Mouse (Mus musculus): ENCODE data around the gene Cbx4.

Gene Cbx4

DNA sequence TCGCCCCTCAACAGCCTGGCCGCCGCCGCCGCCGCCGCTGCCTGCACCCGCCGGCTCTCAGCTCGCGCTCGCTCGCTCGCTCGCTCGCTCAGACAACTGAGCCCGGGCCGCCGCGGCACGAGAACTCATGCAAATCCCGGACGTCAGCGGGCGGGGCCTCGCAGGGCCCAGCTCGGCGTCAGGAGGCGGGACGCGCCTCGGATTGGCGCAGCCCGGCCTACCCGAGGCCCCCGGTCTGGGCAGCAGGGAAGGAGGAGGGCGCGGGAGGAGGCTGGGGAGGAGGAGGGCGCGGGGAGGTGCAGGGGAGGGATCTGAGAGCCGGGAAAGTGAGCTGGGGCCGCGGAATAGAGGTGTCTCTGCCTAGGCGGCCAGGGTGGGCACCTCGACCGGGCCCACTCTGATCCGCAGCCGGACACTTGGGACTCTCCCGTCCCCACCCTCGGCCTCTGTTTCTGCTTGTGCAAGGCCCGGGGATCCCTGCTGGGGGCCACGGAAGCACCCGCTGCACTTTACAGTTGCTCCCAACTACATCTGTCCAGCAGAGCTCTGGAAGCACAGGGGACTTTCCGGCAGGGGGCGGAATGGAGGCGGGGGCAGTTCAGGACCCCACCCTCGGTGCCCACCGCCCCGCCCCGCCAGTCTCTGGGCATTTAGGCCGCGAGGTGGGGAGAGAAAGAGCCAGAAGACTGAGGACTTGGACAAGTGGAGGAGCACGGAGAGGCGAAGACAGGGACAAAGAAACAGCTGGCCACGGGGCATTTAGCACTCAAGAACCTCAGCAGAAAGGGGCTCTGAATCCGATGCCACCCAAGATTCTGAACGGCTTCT lies at the start of gene Cbx4:
TSS of gene Cbx4 (minus strand) at position 78 of the 828 bp plus-strand sequence.
- peak; percentile 98 for DNase-seq (ENCODE audit: extremely low read depth, insufficient read length, low spot score)

DNA sequence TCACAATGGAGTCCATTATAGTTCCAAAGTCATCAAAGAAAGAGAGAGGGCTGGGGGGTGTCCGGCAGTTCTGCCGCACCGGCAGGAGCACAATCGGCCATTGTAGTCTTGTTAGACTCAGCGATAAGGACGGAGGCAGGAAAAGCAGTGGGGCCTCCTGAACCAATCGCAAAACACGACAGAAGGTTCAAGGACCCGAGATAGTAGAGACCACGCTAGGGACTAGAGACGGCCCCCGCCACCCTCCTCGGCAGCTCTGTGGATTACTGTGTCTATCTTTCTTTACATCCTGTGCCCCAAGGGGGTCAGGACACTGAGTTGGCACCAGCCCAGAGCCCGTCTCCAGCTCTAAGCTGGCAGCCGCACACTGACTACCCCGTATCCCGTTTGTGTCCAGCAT lies 48.6 kb upstream of the Cbx4 start:
- DNase-seq (ENCODE audit: extremely low read depth, insufficient read length, low spot score), result no peak

DNA sequence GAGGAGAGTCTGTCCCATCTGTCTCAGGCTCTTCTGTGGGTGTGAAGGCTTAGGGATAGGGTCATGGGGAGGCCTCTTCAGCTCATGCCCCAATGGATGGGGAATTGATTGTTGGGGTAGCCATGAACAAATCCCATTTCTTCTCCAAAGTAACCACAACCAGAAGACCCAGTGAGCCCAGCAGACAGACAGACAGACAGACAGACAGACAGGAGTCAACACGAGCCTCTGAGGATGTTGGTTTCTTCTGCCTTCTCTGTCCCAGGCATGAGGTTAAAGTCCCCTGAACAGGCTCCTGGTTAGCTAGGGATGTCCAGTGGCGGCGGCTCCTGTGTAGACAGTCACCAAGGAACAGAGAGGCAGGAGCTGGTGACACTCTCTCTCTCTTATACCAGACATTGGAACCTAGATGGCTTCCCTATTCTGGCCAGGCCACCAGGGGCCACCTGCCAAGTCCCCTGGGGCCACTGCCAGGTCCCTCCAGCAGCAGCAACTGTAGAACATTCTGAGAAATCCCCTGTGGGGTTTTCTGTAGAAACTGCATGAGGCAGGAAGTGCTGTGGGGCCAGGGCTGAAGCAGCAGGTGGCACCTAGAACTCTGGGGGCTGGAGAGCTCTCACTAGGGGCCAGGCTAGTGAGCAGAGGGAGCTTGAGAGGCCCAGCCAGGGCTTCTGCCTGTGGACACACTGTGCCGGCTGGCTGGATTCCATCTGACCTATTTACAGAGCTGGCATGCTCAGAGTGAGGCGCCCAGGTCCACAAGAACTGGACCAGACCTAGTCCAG lies 47.6 kb upstream of the Cbx4 start:
- DNase-seq (ENCODE audit: extremely low read depth, insufficient read length, low spot score), result peak; percentile 52

DNA sequence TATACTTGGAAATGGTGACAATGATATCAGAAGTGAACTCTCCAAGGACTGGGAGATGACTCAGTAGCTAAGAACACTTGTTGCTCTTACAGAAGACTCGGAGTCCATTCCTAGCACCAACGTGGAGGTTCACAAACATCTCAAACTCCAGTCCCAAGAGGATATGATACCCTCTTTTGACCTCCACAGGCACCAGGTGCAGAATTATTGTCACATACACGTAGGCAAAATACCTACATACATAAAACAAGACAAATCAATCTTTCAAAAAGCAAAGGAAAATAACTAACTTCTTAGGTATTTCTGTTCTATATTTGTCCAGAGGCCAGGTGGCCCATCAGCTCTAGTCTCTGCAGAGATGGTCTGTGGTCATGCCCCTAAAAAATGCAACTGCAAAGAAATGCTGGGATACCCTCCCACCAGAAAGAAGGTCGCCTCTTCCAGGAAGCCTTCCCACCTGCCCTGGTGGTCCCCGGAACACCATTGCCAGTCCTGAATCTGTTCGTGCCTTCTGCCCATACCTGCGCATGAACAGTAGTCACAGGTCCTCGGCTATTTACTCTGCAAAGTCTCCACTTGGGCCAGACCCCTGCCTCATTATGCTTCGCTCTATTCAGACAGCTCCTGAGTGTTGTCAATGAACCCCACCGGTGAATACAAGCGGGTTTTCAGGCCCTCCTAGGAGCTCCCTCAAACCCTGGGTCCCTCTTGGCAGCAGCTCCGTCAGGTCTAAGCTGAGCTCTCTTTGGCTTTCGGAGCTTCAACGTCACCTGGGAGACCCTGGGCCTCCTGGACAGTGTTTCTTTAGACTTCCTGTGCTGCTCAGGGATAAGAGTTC lies 46.4 kb upstream of the Cbx4 start:
- no peak for DNase-seq (ENCODE audit: extremely low read depth, insufficient read length, low spot score)

DNA sequence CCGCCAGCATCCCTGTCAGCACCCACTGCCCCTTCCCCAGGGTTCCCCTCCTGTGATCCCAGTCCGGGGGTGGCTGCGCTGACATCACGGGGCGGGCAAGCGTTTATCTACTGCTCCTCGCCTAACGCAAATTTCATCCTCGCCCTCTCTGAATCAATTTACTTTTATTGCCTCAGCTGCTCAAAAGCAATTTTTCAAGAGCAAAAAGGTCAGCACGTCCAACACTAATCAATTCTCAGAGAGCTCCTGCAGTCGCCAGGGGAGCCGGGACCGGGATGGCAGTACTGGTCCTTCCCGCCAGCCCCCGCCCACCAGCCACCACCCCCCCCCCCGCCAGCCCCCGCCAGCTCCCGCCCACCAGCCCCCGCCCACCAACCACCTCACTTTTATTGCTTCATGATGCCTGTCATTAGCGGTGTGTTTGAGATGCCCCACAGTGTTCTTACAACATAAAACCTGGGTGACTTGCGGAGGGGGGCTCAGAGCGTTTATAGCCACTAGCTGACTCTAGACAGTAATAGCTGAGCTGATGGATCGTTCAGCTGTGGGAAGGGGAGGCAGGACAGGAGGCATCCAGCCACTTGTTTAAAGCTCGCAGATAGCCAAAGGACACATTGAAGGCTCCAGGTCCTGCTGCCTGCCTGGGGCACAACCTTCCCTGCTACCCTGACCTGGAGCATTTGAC lies 44.2 kb upstream of the Cbx4 start:
- no peak for DNase-seq (ENCODE audit: extremely low read depth, insufficient read length, low spot score)

DNA sequence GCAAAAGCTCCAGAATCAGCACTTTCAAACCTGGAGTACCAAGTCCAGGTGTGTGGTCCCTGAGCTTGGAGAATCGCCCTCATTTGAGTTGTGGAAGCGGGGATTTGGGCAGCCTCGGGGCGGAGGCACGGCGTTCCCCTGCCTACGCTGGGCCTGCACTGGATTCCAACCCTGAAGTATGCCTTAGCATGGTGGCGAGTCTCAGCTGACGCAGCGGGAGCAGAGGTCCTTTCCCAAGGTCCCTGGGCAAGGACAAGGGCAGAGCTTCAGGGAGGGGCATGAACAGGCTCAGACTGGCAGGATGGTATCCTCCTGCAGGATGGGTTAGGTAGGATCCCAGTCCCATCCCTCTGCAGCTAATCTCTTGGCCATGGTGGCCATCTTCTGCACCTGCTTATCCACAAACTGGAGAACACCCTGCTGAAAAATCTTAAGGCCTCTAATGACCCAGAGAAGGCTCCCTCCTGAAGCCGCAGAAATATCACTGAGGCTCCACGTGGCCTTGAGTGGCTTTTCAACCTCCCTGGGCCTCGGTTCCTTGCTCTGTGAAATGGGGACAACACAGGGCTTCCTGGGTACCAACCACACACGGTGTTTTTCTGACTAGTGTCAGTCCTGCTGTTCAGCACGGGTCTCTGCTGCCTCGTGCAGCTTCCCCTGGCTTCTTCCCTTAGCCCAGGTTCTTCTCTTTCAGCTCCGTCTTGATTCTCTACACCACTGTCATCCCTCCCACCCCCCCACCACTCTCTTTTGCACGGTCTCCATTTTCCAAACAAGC lies 43.4 kb upstream of the Cbx4 start:
- DNase-seq (ENCODE audit: extremely low read depth, insufficient read length, low spot score), result no peak

DNA sequence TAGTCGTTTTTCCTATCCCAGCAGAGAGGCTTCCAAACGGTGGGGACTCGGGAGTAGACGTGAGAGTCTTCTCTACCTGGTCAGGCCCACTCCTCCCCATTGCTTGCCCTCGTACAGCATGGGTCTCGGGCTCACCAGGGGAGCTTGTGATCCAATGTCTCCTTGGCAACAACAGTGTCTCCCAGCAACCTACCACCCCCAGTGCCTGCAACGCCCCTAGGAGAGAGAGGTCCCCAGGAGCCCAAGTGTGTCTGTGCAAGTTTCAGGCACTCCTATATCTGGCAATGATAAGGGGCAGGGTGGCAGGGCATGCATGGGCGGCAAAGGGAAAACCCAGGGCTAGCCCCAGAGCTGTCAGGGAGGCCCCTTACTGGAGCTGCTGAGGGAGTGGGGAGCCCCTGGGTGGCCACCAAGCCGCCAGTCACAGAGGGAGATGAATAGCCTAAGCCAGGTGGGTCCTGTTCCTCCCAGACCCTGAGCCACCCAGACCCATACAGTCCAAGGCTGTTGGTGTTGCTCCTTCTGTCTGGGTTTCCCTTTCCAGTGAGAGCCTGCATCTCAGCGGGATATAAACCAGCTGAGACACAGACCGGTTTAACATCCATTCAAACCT lies 42.8 kb upstream of the Cbx4 start:
- no peak for DNase-seq (ENCODE audit: extremely low read depth, insufficient read length, low spot score)

DNA sequence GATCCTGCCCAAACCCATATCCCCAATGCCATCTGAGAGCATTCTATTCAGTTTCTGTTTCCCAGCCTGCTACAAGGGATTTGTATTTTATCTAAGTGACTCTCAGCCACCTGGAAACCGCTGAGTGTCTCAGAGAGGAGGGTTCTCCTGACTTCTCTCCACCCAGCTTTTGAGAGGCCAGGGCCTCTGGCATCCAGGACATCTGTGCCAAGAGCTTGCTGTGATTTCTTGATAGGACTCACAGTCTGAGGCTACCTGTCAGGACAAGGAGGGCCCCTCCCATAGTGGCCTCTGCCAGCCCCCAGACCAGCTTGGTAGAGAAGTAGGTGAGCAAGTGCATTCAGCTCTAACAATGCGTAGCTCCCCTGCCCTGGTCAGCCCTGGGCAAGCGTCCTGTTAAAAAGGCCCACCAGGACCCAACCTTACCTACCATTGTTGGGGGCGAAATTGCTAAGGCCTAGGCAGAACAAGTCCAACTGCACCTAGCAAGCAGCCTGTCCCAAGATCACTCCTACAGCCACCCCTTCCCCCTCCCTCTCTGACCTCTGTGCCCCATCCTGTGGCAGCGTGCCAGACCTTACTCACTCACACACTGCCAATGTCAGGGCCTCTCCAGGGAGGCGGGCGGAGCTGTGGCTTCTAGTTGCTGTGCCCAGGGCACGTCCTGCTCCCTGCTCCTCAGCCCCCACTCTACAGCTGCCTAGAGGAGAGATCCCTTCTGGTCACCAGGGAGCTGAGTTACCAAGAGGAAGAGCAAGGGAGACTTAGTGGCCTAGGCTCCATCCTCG lies 41.9 kb upstream of the Cbx4 start:
- peak; percentile 81 for DNase-seq (ENCODE audit: extremely low read depth, insufficient read length, low spot score)

DNA sequence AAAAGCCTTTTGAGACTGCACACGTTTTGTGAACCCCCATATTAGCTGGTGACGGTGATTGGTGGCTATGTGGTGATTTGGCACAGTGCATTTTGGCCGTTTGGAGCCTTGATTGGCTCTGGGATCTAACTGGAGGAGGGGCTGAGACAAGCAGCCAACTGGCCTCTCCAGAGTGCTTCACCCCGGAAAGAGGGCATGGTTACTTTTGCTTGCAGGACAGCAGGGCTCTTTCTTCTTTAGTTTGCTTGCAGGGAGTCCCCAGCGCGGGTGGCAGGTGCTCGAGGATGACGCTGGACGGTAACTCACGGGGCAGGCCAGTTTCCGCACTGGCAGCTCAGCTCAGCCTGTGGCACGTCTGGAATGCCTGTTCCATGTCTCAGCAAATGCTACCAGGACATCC lies 41.1 kb upstream of the Cbx4 start:
- peak; percentile 75 for DNase-seq (ENCODE audit: extremely low read depth, insufficient read length, low spot score)

DNA sequence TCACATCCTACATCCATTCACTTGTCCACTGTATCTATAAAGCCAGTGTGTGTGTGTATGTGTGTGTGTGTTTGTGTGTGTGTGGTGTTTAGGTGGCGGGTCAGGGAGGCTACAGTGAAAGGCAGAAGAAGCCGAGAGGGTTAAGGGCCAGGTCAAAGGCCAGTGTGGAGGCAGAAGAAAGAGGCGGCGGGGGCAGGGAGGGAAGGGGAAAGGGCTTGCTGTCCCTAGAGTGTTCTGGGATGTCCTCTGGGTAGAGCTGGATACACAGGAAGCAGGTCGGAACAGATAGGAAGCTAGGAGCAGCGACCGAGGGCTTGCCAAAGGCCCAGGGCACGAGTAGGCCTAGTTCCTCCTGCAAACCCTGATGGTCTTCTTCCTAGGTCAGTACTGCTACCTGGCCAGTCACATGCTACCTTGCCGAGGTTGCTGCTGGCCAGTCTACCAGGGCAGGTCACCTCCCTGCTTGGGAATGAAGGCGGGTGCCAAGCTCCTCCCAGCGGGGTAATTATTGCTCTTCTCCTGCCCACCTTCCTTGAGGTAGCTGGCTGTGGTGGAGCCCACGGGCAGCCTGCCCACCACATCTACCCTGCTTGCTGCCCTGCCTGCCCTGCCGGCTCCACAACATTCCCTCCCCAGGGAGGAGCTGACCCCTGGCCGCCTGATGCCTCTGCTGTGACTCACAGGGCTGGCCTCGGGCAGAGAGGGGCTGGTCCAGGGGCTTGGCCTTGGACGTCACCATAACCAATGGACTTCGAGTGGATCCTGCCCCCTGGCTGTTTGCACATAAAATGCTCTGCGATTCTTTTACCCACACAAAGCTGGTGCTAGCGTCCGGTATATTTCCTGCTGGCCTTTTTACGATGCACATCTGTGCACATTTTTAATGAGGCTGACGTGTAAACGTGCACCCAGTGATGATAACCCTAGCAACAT lies 40.2 kb upstream of the Cbx4 start:
- DNase-seq (ENCODE audit: extremely low read depth, insufficient read length, low spot score), result peak; percentile 96

DNA sequence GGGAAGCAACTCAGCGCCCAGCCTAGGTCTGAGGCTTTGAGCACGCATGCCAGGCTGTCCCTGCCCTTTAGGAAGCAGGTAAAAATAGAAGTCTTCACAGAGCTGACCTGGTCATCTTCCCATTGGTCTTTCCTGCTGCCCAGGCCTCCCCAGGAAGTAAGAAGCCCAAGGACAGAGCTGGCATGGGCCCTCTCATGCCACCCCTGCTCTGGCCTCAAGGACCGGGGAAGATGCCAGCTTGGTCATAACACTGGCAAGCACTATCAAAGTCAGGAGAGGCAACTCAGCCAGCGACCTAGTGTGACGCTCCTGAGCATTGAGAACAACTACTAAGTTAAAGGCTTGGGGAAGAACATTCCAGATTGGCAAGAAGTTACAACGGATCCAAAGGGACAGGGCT lies 38.5 kb upstream of the Cbx4 start:
- peak; percentile 69 for DNase-seq (ENCODE audit: extremely low read depth, insufficient read length, low spot score)

DNA sequence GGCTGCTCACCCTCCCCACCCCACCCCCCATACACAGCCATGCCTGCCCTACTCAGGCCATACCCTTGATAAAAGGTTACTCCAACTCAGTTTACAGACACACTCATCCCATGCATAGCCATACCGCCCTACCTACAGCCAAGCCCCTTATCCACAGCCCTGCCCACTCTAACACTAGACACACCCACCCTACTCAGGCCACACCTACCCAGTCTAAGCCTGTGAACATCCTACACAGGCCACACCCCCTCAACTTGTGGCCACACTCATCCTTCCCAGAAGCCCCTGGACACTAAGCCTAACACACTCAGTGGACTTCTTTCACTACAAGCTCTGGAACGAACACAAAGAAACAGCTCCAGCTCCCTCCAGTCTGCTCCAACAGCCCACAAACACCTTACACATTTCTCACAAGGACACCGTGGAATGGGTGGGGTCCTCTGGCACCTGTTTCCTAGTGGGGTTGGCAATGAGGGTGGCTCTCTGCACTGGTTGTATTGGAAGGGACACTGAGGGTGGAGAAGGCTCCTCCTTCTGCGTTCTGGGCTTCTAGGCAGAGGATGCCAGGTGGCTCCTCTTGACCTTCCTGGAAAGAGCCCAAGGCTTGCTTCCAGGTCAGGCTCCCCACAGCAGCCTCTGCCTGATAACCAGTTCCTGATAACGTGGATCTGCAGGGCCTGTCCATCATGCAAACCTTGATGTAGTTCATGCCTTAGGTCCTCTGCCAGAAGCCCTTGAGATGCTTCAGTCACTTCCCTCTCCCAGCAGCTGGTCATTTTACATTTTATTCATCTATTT lies 37.7 kb upstream of the Cbx4 start:
- DNase-seq (ENCODE audit: extremely low read depth, insufficient read length, low spot score), result no peak

DNA sequence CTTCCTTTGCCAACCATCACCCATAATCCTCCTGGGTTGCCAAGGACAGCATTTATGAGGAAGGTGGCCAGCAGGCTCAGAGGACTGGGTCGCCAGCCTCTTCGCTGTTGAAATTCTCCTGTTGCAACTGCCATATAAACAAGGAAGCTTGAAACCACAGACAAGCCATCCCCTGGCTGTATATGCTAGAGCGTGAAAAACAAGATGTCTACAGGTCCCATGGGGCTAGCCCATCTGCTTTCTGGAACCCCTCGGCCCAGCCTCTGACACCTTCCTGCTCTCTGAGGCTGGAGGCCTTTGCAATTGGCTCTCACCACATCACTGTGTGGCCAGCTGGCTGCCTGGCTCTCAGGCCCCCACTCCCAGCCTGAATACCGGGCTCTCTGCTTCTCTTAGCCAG lies 36.4 kb upstream of the Cbx4 start:
- no peak for DNase-seq (ENCODE audit: extremely low read depth, insufficient read length, low spot score)

DNA sequence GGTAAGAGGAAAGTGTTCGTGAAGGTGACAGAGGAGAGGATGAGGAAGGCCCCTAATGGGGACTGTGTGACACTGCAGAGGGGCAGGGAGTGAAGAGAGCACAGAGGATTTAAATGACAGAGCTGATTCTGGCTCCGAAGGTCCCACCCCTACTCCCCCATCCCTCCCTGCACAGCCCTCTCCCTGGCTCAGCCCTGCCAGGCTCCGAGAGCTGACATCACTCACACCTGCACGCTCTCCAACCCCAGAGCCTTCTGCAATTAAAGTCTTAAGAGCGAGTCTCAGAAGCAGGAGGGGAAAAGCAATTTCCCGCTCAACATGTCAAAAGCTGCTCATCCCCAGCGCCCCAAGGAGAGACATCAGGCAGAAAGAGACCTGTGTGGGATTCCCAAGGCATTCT lies 32.9 kb upstream of the Cbx4 start:
- DNase-seq (ENCODE audit: extremely low read depth, insufficient read length, low spot score), result no peak

DNA sequence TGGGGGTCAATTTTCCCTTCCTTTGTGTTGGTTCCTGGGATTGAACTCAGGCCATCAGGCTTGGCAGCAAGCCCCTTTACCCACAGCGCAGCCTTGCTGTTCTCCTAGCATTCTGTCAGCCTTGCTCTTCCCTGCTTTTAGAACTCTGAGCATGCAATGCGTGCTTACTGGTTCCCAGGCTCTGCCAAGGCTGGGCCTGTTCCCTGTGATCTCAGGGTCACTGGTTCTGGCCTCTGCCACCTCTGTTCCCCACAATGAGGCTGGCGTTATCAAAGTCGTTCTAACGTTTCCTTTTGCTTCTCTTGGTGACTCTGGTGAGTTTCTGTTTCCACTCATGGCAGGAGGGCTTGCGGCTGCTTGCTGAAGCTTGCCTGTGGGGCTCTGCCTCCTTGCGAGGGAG lies 31.9 kb upstream of the Cbx4 start:
- DNase-seq (ENCODE audit: extremely low read depth, insufficient read length, low spot score), result no peak

DNA sequence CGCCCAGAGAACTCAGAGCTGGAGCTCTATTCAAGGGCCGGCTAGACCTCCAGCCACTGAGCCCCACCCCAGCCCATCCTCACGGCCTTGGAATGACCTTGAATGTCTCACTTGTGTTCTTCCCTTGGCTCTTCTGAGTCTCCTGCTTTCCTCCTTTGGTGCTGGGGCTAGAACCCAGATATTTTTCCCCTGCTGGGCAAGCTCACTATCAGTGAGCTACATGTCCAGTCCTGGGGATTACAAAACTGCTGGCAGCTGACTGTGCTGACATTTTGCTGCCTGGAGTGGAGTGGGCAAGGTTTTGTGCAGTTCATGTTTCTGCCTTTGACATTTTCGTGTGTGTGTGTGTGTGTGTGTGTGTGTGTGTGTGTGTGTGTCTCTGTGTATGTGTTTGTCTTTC lies 31.0 kb upstream of the Cbx4 start:
- no peak for DNase-seq (ENCODE audit: extremely low read depth, insufficient read length, low spot score)

DNA sequence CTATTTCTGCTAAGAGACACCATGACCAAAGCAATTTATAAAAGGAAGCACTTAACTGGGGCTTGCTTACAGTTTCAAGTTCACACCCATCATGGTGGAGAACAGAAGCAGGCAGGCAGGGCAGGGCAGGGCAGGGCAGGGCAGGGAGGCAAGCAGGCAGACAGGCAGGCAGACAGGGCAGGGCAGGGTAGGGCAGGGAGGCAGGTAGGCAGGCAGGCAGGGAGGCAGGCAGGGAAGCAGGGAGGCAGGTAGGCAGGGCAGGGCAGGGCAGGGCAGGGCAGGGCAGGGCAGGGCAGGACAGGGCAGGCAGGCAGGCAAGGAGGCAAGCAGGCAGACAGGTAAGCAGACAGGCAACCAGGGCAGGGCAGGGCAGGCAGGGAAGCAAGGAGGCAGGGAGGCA lies 26.7 kb upstream of the Cbx4 start:
- no peak for DNase-seq (ENCODE audit: extremely low read depth, insufficient read length, low spot score)

All from 3134 (cell line).